Mouse (Mus musculus) lung, embryonic 14.5 days (tissue): ENCODE measurements around the gene Cma2. TPM values are rescaled to one million over a fixed set of nuclear protein-coding genes. Genes with fewer than 3 reads are reported as not detected.
"Not testable (repeated sequence)": the region's sequence is repeated elsewhere in the genome, so short reads cannot be mapped to it uniquely, and the experiment has no call there.

Source experiments
- ATAC-seq: fragments of 200-750 bp; cut with Nextera tagmentation; 2 replicates; pipeline ENCODE4 v1.8.0; 2017; ENCODE audit warnings: mild to moderate bottlenecking, moderate TSS enrichment, moderate library complexity; ENCODE audit not compliant: insufficient read depth
- DNase-seq: peaks from one replicate; pipeline ENCODE4 v3.0.0-alpha.2; 2015
- H3K27ac ChIP-seq: fragments of 300-500 bp; sonication (generic); 2 replicates; pipeline ENCODE4 v1.5.1; 2014; ENCODE audit warnings: low read depth, mild to moderate bottlenecking, moderate library complexity
- H3K27me3 ChIP-seq: fragments of 300-500 bp; sonication (generic); 2 replicates; pipeline ENCODE4 v1.6.1; 2014; ENCODE audit warnings: low read length, control low read depth; ENCODE audit not compliant: insufficient read depth
- H3K36me3 ChIP-seq: fragments of 300-500 bp; sonication (generic); 2 replicates; pipeline ENCODE4 v1.6.1; 2014; ENCODE audit warnings: control low read depth; ENCODE audit not compliant: insufficient read depth
- H3K4me1 ChIP-seq: fragments of 300-500 bp; sonication (generic); 2 replicates; pipeline ENCODE4 v1.6.1; 2014; ENCODE audit warnings: antibody characterized with exemption, control low read depth; ENCODE audit not compliant: insufficient read depth
- H3K4me2 ChIP-seq: fragments of 300-500 bp; sonication (generic); 2 replicates; pipeline ENCODE4 v1.6.1; 2014; ENCODE audit warnings: mild to moderate bottlenecking
- H3K4me3 ChIP-seq: fragments of 300-500 bp; sonication (generic); 2 replicates; pipeline ENCODE4 v1.5.1; 2014; ENCODE audit warnings: low read depth, low read length
- H3K9ac ChIP-seq: fragments of 300-500 bp; sonication (generic); 2 replicates; pipeline ENCODE4 v1.6.1; 2014
- H3K9me3 ChIP-seq: fragments of 300-500 bp; sonication (generic); 2 replicates; pipeline ENCODE4 v1.6.1; 2016; ENCODE audit warnings: low read depth, low read length, control low read depth
- CTCF ChIP-seq: IDR thresholded peaks from 2 replicates; pipeline ENCODE4 v1.5.1; 2016; ENCODE audit warnings: antibody characterized with exemption, low read depth
- WGBS: fragments of 180-500 bp; shearing (Covaris S2); extraction: QIAGEN DNeasy Blood & Tissue Kit; methylation state at CpG from one replicate; pipeline ENCODE4 v1.1.7; 2014; 5-methylcytosine and 5-hydroxymethylcytosine counted together
- polyA plus RNA-seq: library from polyadenylated mRNA; unstranded; fragments of >200 nt; fragmentation: Nextera tagmentation; extraction: Ambion mirVana; gene quantifications from 2 replicates; pipeline ENCODE4 v1.2.1, GENCODE M21; 2014

Gene Cma2
- polyA plus RNA-seq, 1 experiment from 2014 or later: not detected

DNA sequence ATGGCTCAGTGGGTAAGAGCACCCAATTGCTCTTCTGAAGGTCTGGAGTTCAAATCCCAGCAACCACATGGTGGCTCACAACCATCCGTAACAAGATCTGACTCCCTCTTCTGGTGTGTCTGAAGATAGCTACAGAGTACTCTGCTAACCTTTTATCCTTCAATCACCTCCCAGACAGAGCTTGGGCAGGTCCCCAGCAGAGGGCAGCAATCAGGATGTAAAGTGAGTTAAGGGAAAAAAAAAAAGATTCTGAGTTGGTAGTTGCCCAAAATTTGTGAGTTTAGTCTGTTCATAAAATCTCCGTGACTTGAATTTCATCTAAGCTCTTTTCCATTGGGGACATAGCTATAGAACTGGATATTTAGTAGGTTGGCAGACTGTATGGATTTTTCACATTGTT is 13.1 kb downstream of the Cma2 start:
- DNase-seq: peak; percentile 20
- H3K9ac ChIP-seq, H3K27ac ChIP-seq, H3K4me2 ChIP-seq, H3K4me3 ChIP-seq, H3K4me1 ChIP-seq, H3K27me3 ChIP-seq, ATAC-seq, H3K9me3 ChIP-seq, H3K36me3 ChIP-seq: not testable (repeated sequence)
- WGBS: 70% methylated on average over 2 of the region's 2 CpGs
- TF ChIP-seq CTCF: peak; percentile 27; the same call in 1 of the 2 replicates

DNA sequence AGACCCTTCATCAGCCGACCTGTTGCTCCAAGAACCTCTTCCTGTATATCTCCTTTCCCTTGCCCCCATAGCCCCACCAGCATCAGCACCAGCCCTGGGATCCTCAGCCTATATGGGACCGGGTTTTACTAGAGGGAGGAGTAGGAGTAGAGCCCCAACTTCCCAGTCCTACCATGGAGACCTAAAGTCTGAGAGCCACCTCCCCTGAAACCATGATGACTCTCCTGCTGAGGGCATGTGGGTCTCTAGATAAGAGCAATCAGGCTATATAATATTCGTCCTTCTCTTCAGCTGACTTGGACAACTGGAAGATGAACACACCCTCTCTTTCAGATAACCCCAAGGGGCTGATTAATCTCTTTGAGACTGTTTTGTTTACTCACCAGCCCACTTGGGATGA is 36.7 kb downstream of the Cma2 start:
- not testable (repeated sequence) for H3K27me3 ChIP-seq, H3K9ac ChIP-seq, H3K36me3 ChIP-seq, H3K4me2 ChIP-seq, DNase-seq, H3K9me3 ChIP-seq, H3K4me3 ChIP-seq, H3K4me1 ChIP-seq, H3K27ac ChIP-seq, ATAC-seq
- WGBS: 31% methylated on average over 1 of the region's 3 CpGs

GRCm38 (mm10) chr14:56013147-56013546 is 62.4 kb downstream of the Cma2 start:
- no peak for ATAC-seq
- no peak overlapping the region for H3K4me2 ChIP-seq
- no peak overlapping the region for H3K9ac ChIP-seq
- no peaks in the 10 kb centered on the region for H3K27me3 ChIP-seq
- no peak overlapping the region for H3K27ac ChIP-seq
- H3K36me3 ChIP-seq: no peaks in the 10 kb centered on the region
- no peak for DNase-seq
- H3K4me3 ChIP-seq: no peak overlapping the region
- no peaks in the 10 kb centered on the region for H3K9me3 ChIP-seq
- 56% methylated on average over 3 of the region's 3 CpGs for WGBS
- H3K4me1 ChIP-seq: no peaks in the 10 kb centered on the region
- TF ChIP-seq CTCF: no peak

DNA sequence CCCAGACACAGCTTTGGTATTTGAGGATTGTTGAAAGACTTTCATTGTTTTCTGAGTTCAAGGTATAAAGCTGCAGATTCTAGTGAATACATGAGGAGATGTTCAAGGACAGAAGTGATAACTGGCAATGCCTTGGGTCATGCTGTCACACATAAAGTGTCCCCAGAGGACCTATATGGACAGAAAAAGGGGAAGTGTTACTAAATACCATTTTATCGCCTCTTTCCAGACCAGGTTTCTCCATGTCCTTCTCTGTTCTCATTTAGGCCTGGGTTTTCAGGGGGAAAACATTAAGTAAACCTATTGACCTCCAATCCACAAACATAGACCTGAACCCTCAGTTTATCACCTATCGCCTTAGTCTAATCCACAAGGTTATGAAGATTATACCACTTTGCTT is 63.1 kb downstream of the Cma2 start:
- Histone ChIP-seq H3K4me1 (no peaks in the 10 kb centered on the region), H3K27me3 (no peaks in the 10 kb centered on the region), H3K36me3 (no peaks in the 10 kb centered on the region), H3K9ac (no peak overlapping the region), H3K4me2 (no peak overlapping the region), H3K9me3 (no peaks in the 10 kb centered on the region), H3K4me3 (no peak overlapping the region), H3K27ac (no peak overlapping the region)
- no peak for DNase-seq
- no peak for TF ChIP-seq CTCF
- WGBS: 85% methylated on average over 2 of the region's 2 CpGs
- ATAC-seq: no peak

DNA sequence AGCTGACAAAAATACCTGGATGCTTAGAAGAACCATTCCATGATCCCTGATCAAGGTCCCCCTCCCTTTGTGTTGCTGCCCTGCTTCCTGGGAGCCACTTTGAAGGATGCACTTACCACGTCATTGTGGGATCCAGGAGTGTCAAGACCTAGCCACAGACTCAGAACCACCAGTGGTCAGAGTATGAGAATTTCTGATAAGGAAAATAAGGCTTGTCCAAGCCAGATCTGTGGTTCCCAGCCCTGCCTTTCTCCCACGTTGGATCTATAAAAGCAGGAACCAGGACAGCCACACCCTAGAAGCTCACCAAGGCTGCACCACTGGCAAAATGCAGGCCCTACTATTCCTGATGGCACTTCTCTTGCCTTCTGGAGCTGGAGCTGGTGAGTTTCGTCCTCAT is 66.9 kb downstream of the Cma2 start, which contains the start of gene Mcpt1:
Gene Mcpt1, plus strand, starts transcription at position 301 of the 400 bp plus-strand sequence.
- H3K9ac ChIP-seq, H3K9me3 ChIP-seq, H3K4me1 ChIP-seq, H3K27me3 ChIP-seq, H3K27ac ChIP-seq, H3K4me3 ChIP-seq, H3K36me3 ChIP-seq, ATAC-seq, DNase-seq, H3K4me2 ChIP-seq: not testable (repeated sequence)
- 65% methylated on average over 3 of the region's 3 CpGs for WGBS

GRCm38 (mm10) chr14:56019446-56019845 is 68.7 kb downstream of the Cma2 start:
- Histone ChIP-seq H3K27ac (no peak overlapping the region), H3K27me3 (no peaks in the 10 kb centered on the region), H3K9me3 (no peaks in the 10 kb centered on the region), H3K4me1 (no peaks in the 10 kb centered on the region), H3K4me2 (no peak overlapping the region), H3K4me3 (no peak overlapping the region), H3K9ac (no peak overlapping the region), H3K36me3 (no peaks in the 10 kb centered on the region)
- WGBS: 47% methylated on average over 1 of the region's 1 CpGs
- TF ChIP-seq CTCF: no peak
- no peak for ATAC-seq
- no peak for DNase-seq

DNA sequence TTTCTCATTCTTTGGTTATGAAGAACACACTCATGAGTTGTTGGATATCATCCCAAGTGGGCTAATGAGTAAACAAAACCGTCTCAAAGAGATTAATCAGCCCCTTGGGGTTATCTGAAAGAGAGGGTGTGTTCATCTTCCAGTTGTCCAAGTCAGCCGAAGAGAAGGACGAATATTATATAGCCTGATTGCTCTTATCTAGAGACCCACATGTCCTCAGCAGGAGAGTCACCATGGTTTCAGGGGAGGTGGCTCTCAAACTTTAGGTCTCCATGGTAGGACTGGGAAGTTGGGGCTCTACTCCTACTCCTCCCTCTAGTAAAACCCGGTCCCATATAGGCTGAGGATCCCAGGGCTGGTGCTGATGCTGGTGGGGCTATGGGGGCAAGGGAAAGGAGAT is 70.5 kb downstream of the Cma2 start:
- not testable (repeated sequence) for H3K9me3 ChIP-seq, ATAC-seq, H3K4me2 ChIP-seq, H3K9ac ChIP-seq, DNase-seq, H3K4me3 ChIP-seq, H3K4me1 ChIP-seq, H3K36me3 ChIP-seq, H3K27ac ChIP-seq, H3K27me3 ChIP-seq
- WGBS: 53% methylated on average over 3 of the region's 4 CpGs

Other genes starting within 250 kb of the Cma2 start
- gene Tgm1, start 237.1 kb upstream of the Cma2 start, polyA plus RNA-seq: 0.89 and 1.3 TPM in 2 replicates
- gene Rabggta, start 228.7 kb upstream of the Cma2 start, polyA plus RNA-seq: 25.6 and 29.5 TPM in 2 replicates
- gene Dhrs1, start 205.3 kb upstream of the Cma2 start, polyA plus RNA-seq: 76.7 and 79.9 TPM in 2 replicates
- 48.7 and 50.6 TPM in 2 replicates for gene Nop9, start 205.3 kb upstream of the Cma2 start, polyA plus RNA-seq
- gene Cideb, start 192.5 kb upstream of the Cma2 start, polyA plus RNA-seq: 0.36 and 0.38 TPM in 2 replicates
- 0.19 and 0.70 TPM in 2 replicates for gene Ltb4r2, start 189.6 kb upstream of the Cma2 start, polyA plus RNA-seq
- 0.31 and 0.64 TPM in 2 replicates for gene Ltb4r1, start 185.0 kb upstream of the Cma2 start, polyA plus RNA-seq
- gene Adcy4, start 166.9 kb upstream of the Cma2 start, polyA plus RNA-seq: 11.6 and 14.1 TPM in 2 replicates
- 42.5 and 51.4 TPM in 2 replicates for gene Ripk3, start 162.1 kb upstream of the Cma2 start, polyA plus RNA-seq
- gene Nfatc4, start 127.8 kb upstream of the Cma2 start, polyA plus RNA-seq: 58.8 and 66.1 TPM in 2 replicates
- 18.7 and 19.4 TPM in 2 replicates for gene Nynrin, start 97.0 kb upstream of the Cma2 start, polyA plus RNA-seq
- 1.4 and 1.9 TPM in 2 replicates for gene Cbln3, start 66.6 kb upstream of the Cma2 start, polyA plus RNA-seq
- 11.0 and 13.7 TPM in 2 replicates for gene Khnyn, start 66.0 kb upstream of the Cma2 start, polyA plus RNA-seq
- 44.3 and 47.2 TPM in 2 replicates for gene Sdr39u1, start 50.7 kb upstream of the Cma2 start, polyA plus RNA-seq
- 3.7 and 4.4 TPM in 2 replicates for gene Cma1, start 6.3 kb upstream of the Cma2 start, polyA plus RNA-seq
- not detected in 2 replicates for gene Mcpt1, start 67.0 kb downstream of the Cma2 start, polyA plus RNA-seq
- gene Mcpt9, start 79.5 kb downstream of the Cma2 start, polyA plus RNA-seq: not detected in 2 replicates
- not detected in 2 replicates for gene Mcpt2, start 91.1 kb downstream of the Cma2 start, polyA plus RNA-seq
- gene Mcpt4, start 111.3 kb downstream of the Cma2 start, polyA plus RNA-seq: 0.28 TPM in 1 of 2 replicates, not detected in the other
- gene Mcpt8, start 134.3 kb downstream of the Cma2 start, polyA plus RNA-seq: 0.54 and 2.8 TPM in 2 replicates
- gene Ctsg, start 151.6 kb downstream of the Cma2 start, polyA plus RNA-seq: not detected in 2 replicates
- gene Gzme, start 169.6 kb downstream of the Cma2 start, polyA plus RNA-seq: not detected in 2 replicates
- not detected in 2 replicates for gene Gzmd, start 181.6 kb downstream of the Cma2 start, polyA plus RNA-seq
- gene Gzmg, start 208.6 kb downstream of the Cma2 start, polyA plus RNA-seq: not detected in 2 replicates
- not detected in 2 replicates for gene Gzmn, start 223.6 kb downstream of the Cma2 start, polyA plus RNA-seq